Mouse (Mus musculus) right cerebral cortex, postnatal 25 days (tissue): ENCODE data around the gene Abcc6.

ENCODE experiments used
- DNase-seq: peaks from one replicate; pipeline ENCODE4 v3.0.0; 2022

Gene Abcc6

GRCm38 (mm10) chr7:46030145-46030488, at the start of gene Abcc6:
Gene Abcc6 (minus strand): TSS chr7:46030302.
- no peak for DNase-seq

- DNase-seq: no peak
These were observed 47.6 kb upstream of the Abcc6 start for GRCm38 (mm10) chr7:46077675-46078074.

GRCm38 (mm10) chr7:46076844-46077243, 46.7 kb upstream of the Abcc6 start:
- DNase-seq: no peak

GRCm38 (mm10) chr7:46068831-46069230, 38.7 kb upstream of the Abcc6 start:
- no peak for DNase-seq

GRCm38 (mm10) chr7:46063296-46063695, 33.2 kb upstream of the Abcc6 start:
- DNase-seq: no peak

- no peak for DNase-seq
These were observed 31.5 kb upstream of the Abcc6 start for GRCm38 (mm10) chr7:46061614-46062013.

GRCm38 (mm10) chr7:46060688-46061087, 30.6 kb upstream of the Abcc6 start:
- no peak for DNase-seq

- no peak for DNase-seq
These were observed 28.8 kb upstream of the Abcc6 start for GRCm38 (mm10) chr7:46058882-46059281.

- no peak for DNase-seq
These were observed 23.5 kb upstream of the Abcc6 start for GRCm38 (mm10) chr7:46053566-46053965.

- DNase-seq: no peak
These were observed 22.2 kb upstream of the Abcc6 start for GRCm38 (mm10) chr7:46052161-46052821.

GRCm38 (mm10) chr7:46049981-46050380, 19.9 kb upstream of the Abcc6 start:
- DNase-seq: no peak

GRCm38 (mm10) chr7:46047873-46048562, 17.9 kb upstream of the Abcc6 start:
- no peak for DNase-seq

- no peak for DNase-seq
These were observed 15.8 kb upstream of the Abcc6 start for GRCm38 (mm10) chr7:46045882-46046281.

- DNase-seq: no peak
These were observed 14.0 kb upstream of the Abcc6 start for GRCm38 (mm10) chr7:46044106-46044505.

- no peak for DNase-seq
These were observed 9.8 kb upstream of the Abcc6 start for GRCm38 (mm10) chr7:46039873-46040272.

- DNase-seq: no peak
These were observed 7.3 kb upstream of the Abcc6 start for GRCm38 (mm10) chr7:46037433-46037832.

- no peak for DNase-seq
These were observed 5.4 kb upstream of the Abcc6 start for GRCm38 (mm10) chr7:46035468-46035867.

GRCm38 (mm10) chr7:46034991-46035390, 4.9 kb upstream of the Abcc6 start:
- DNase-seq: no peak

- DNase-seq: no peak
These were observed 3.8 kb upstream of the Abcc6 start for GRCm38 (mm10) chr7:46033870-46034337.

- peak; percentile 95 for DNase-seq
These were observed 3.2 kb upstream of the Abcc6 start, which contains the start of gene Nomo1 for GRCm38 (mm10) chr7:46033109-46033869. Gene Nomo1 (plus strand): TSS chr7:46033698.

GRCm38 (mm10) chr7:46031075-46031474, 973 bp upstream of the Abcc6 start:
- DNase-seq: no peak

- DNase-seq: no peak
These were observed 580 bp downstream of the Abcc6 start for GRCm38 (mm10) chr7:46029299-46030144.

GRCm38 (mm10) chr7:46028681-46029080, 1.4 kb downstream of the Abcc6 start:
- no peak for DNase-seq
